ENCODE assay signal across 7 mouse cellular contexts in genomic region chr10:128095003-128095636, GRCm38 (mm10). TPM values are rescaled to one million over a fixed set of nuclear protein-coding genes. Genes with fewer than 3 reads are reported as not detected.
A peak's percentile ranks its signal among the peaks of the same experiment; 100 is the strongest.
DNase-seq lines count a peak whose midpoint lies in the region; ATAC-seq lines count a peak whose summit lies in the region.

No protein-coding gene starts in this region.

- no peaks in the 10 kb centered on the region for H3K27me3 ChIP-seq in lung, embryonic 15.5 days
- no peaks in the 10 kb centered on the region for H3K27me3 ChIP-seq in embryonic facial prominence, embryonic 12.5 days
- H3K27me3 ChIP-seq in hindbrain, embryonic 15.5 days, result no peaks in the 10 kb centered on the region
- H3K27me3 ChIP-seq in neural tube, embryonic 15.5 days (replicated peaks), result no peaks in the 10 kb centered on the region

- peaks cover 7% of the 10 kb centered on the region for H3K36me3 ChIP-seq in lung, embryonic 15.5 days
- peaks cover 6% of the 10 kb centered on the region for H3K36me3 ChIP-seq in embryonic facial prominence, embryonic 12.5 days
- H3K36me3 ChIP-seq in hindbrain, embryonic 15.5 days, result peaks cover 7% of the 10 kb centered on the region
- peaks cover 6% of the 10 kb centered on the region for H3K36me3 ChIP-seq in neural tube, embryonic 15.5 days

- H3K27ac ChIP-seq in lung, embryonic 15.5 days, result no peak overlapping the region
- H3K27ac ChIP-seq in embryonic facial prominence, embryonic 12.5 days, result no peak overlapping the region
- no peak overlapping the region for H3K27ac ChIP-seq in hindbrain, embryonic 15.5 days (replicated peaks)
- H3K27ac ChIP-seq in neural tube, embryonic 15.5 days (replicated peaks), result 0 out of 2 replicates have a peak overlapping the region, but pooled peaks have one; percentile 28

- no peak for ATAC-seq in lung, embryonic 15.5 days (ENCODE audit: borderline replicate concordance, extremely low read depth, low FRiP score, low TSS enrichment)
- ATAC-seq in embryonic facial prominence, embryonic 12.5 days (ENCODE audit: insufficient number of reproducible peaks, insufficient read depth, low FRiP score, low TSS enrichment), result no peak
- ATAC-seq in hindbrain, embryonic 15.5 days (ENCODE audit: low FRiP score, low read depth), result no peak
- no peak for ATAC-seq in neural tube, embryonic 15.5 days (ENCODE audit: low FRiP score)

- H3K4me1 ChIP-seq in lung, embryonic 15.5 days, result peaks cover 63% of the 10 kb centered on the region
- H3K4me1 ChIP-seq in embryonic facial prominence, embryonic 12.5 days, result peaks cover 50% of the 10 kb centered on the region
- H3K4me1 ChIP-seq in hindbrain, embryonic 15.5 days (replicated peaks), result peaks cover 56% of the 10 kb centered on the region
- H3K4me1 ChIP-seq in neural tube, embryonic 15.5 days, result peaks cover 66% of the 10 kb centered on the region

- H3K4me2 ChIP-seq in lung, embryonic 15.5 days, result peak overlapping the region; percentile 87
- H3K4me2 ChIP-seq in embryonic facial prominence, embryonic 12.5 days (replicated peaks), result peak overlapping the region; percentile 91
- H3K4me2 ChIP-seq in hindbrain, embryonic 15.5 days, result peak overlapping the region; percentile 91
- peak overlapping the region; percentile 78 for H3K4me2 ChIP-seq in neural tube, embryonic 15.5 days

- H3K9ac ChIP-seq in lung, embryonic 15.5 days, result 0 out of 2 replicates have a peak overlapping the region, but pooled peaks have one; percentile 71
- H3K9ac ChIP-seq in embryonic facial prominence, embryonic 12.5 days, result no peak overlapping the region
- H3K9ac ChIP-seq in hindbrain, embryonic 15.5 days, result no peak overlapping the region
- no peak overlapping the region for H3K9ac ChIP-seq in neural tube, embryonic 15.5 days (replicated peaks)

- H3K9me3 ChIP-seq in lung, embryonic 15.5 days, result no peaks in the 10 kb centered on the region
- H3K9me3 ChIP-seq in embryonic facial prominence, embryonic 12.5 days, result no peaks in the 10 kb centered on the region
- no peaks in the 10 kb centered on the region for H3K9me3 ChIP-seq in hindbrain, embryonic 15.5 days
- no peaks in the 10 kb centered on the region for H3K9me3 ChIP-seq in neural tube, embryonic 15.5 days (replicated peaks)

- DNase-seq in lung, postnatal 4 days, result no peak
- no peak for DNase-seq in thymus, postnatal 10 days (ENCODE audit: low spot score in 2 of 2)
- no peak for DNase-seq in gastrocnemius, adult 18-20 months (ENCODE audit: low spot score)

- peak overlapping the region; percentile 88 for H3K4me3 ChIP-seq in lung, embryonic 15.5 days
- no peak overlapping the region for H3K4me3 ChIP-seq in embryonic facial prominence, embryonic 12.5 days
- 0 out of 2 replicates have a peak overlapping the region, but pooled peaks have one; percentile 28 for H3K4me3 ChIP-seq in hindbrain, embryonic 15.5 days
- H3K4me3 ChIP-seq in neural tube, embryonic 15.5 days (replicated peaks), result peak overlapping the region; percentile 85; the same call in 1 of the 2 replicates

- WGBS in lung, embryonic 15.5 days, result 27% methylated on average over 9 of the region's 9 CpGs
- WGBS in embryonic facial prominence, embryonic 12.5 days, result 26% methylated on average over 9 of the region's 9 CpGs
- WGBS in hindbrain, embryonic 15.5 days, result 35% methylated on average over 9 of the region's 9 CpGs
- WGBS in neural tube, embryonic 15.5 days, result 31% methylated on average over 9 of the region's 9 CpGs

RNA-seq across cellular contexts. Expression of gene Baz2a, which starts 3.7 kb away (rescaled TPM):
- 10.6 and 11.0 TPM in 2 replicates for polyA plus RNA-seq in lung, embryonic 15.5 days (2015; fragmentation: Nextera tagmentation; extraction: Ambion mirVana)
- 9.0 and 9.1 TPM in 2 replicates for polyA plus RNA-seq in embryonic facial prominence, embryonic 12.5 days (2016; fragmentation: Nextera tagmentation; extraction: Ambion mirVana)
- 8.1 and 8.3 TPM in 2 replicates for polyA plus RNA-seq in hindbrain, embryonic 15.5 days (2015; fragmentation: Nextera tagmentation; extraction: Ambion mirVana)
- polyA plus RNA-seq in neural tube, embryonic 15.5 days (2015; fragmentation: Nextera tagmentation; extraction: Ambion mirVana), result 7.4 and 8.9 TPM in 2 replicates
- total RNA-seq in gastrocnemius, adult 18-20 months (2021), result 10 to 100 TPM; 12.4 to 13.9 TPM

RNA-seq across cellular contexts. Expression of gene Atp5b, which starts 12.0 kb away (rescaled TPM):
- polyA plus RNA-seq in lung, embryonic 15.5 days (2015; fragmentation: Nextera tagmentation; extraction: Ambion mirVana), result 2,263 and 2,267 TPM in 2 replicates
- 1,967 TPM in 2 replicates for polyA plus RNA-seq in embryonic facial prominence, embryonic 12.5 days (2016; fragmentation: Nextera tagmentation; extraction: Ambion mirVana)
- 2,267 and 2,290 TPM in 2 replicates for polyA plus RNA-seq in hindbrain, embryonic 15.5 days (2015; fragmentation: Nextera tagmentation; extraction: Ambion mirVana)
- 2,338 and 2,396 TPM in 2 replicates for polyA plus RNA-seq in neural tube, embryonic 15.5 days (2015; fragmentation: Nextera tagmentation; extraction: Ambion mirVana)
- total RNA-seq in gastrocnemius, adult 18-20 months (2021), result 1,000 to 10,000 TPM; 3,383 to 3,450 TPM

RNA-seq across cellular contexts. Expression of gene Ptges3, which starts 36.4 kb away (rescaled TPM):
- polyA plus RNA-seq in lung, embryonic 15.5 days (2015; fragmentation: Nextera tagmentation; extraction: Ambion mirVana), result 550 and 564 TPM in 2 replicates
- polyA plus RNA-seq in embryonic facial prominence, embryonic 12.5 days (2016; fragmentation: Nextera tagmentation; extraction: Ambion mirVana), result 541 and 578 TPM in 2 replicates
- 371 and 395 TPM in 2 replicates for polyA plus RNA-seq in hindbrain, embryonic 15.5 days (2015; fragmentation: Nextera tagmentation; extraction: Ambion mirVana)
- 394 and 409 TPM in 2 replicates for polyA plus RNA-seq in neural tube, embryonic 15.5 days (2015; fragmentation: Nextera tagmentation; extraction: Ambion mirVana)
- 10 to 100 TPM; 72.1 to 87.9 TPM for total RNA-seq in gastrocnemius, adult 18-20 months (2021)

RNA-seq across cellular contexts. Expression of gene Naca, which starts 59.7 kb away (rescaled TPM):
- polyA plus RNA-seq in lung, embryonic 15.5 days (2015; fragmentation: Nextera tagmentation; extraction: Ambion mirVana), result 728 and 741 TPM in 2 replicates
- polyA plus RNA-seq in embryonic facial prominence, embryonic 12.5 days (2016; fragmentation: Nextera tagmentation; extraction: Ambion mirVana), result 832 and 847 TPM in 2 replicates
- 494 and 518 TPM in 2 replicates for polyA plus RNA-seq in hindbrain, embryonic 15.5 days (2015; fragmentation: Nextera tagmentation; extraction: Ambion mirVana)
- 484 and 547 TPM in 2 replicates for polyA plus RNA-seq in neural tube, embryonic 15.5 days (2015; fragmentation: Nextera tagmentation; extraction: Ambion mirVana)
- 100 to 1,000 TPM; 382 to 392 TPM for total RNA-seq in gastrocnemius, adult 18-20 months (2021)
